Mouse (Mus musculus) thymus, adult 2 months (tissue): ENCODE data around the gene Insyn1.

ENCODE experiments used
- CTCF ChIP-seq: fragments of 200-500 bp; IDR thresholded peaks from 2 replicates; pipeline ENCODE4 v1.5.1; 2012; ENCODE audit warnings: mild to moderate bottlenecking, control low read depth, low read length, moderate library complexity, borderline replicate concordance; ENCODE audit not compliant: control insufficient read depth, poor library complexity, insufficient read depth; ENCODE audit errors: extremely low read depth
- POLR2A ChIP-seq: fragments of 200-500 bp; IDR thresholded peaks from 2 replicates; pipeline ENCODE4 v1.6.1; 2012; ENCODE audit warnings: mild to moderate bottlenecking, low read length, control low read depth, moderate library complexity; ENCODE audit not compliant: control insufficient read depth, poor library complexity, insufficient read depth; ENCODE audit errors: extremely low read depth

DNA sequence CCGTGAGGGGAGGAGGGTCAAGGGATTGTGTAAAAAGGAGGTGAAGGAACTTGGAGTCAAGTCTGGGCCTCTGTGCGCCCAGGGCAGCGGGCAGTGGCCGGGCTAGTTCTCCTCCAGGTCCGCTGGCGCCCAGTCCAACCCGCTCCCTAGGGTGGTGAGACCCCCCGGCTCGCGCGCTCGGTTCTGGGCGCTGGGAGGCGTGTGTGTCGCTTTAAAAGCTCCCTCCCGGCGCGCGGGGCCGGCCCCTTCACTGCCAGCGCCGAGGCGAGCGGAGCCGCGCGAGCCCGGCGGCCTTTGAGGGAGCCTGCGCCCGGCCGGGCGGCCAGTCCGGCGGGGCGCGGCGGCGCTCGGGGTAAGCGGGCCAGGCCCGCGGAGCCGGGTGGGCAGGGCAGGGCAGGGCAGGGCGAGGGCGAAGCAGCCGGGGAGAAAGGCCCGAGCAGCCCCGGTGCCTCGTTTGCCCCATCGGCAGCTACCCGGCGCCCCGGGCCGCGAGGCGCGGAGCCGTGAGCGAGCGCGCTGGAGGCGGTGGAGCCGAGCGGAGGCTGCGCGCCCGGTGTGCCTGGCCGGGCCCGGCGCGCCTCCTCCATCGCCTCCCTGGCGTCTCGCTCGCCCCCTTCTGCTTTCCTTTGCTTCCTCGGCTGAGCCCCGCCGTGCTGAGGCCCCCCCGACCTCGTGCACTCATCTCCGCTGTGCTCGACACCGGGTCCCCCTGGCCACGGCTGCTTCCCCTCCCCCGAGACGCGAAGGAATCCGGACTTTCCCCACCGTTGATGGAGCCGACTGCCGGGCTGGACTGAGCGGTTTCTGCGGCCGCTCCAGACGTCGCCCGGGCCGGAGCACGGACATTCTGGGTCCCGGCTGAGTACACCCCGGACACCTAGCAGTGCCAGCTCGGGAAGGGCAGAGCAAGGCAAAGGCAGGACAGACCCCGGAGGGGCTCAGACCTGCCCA, at the start of gene Insyn1:
- TF ChIP-seq CTCF: no peak
- TF ChIP-seq POLR2A: no peak
